Mouse (Mus musculus) cortical plate, adult 2 months (tissue): ENCODE measurements at regions not wholly inside any gene's neighbourhood (a gene's known extent, or its start where the extent isn't known, plus 50 kb on each side); places are given as distances from the start of the nearest gene placed in this dataset.

ENCODE experiments used
- CTCF ChIP-seq: fragments of 200-500 bp; IDR thresholded peaks from 2 replicates; pipeline ENCODE4 v1.5.1; 2011; ENCODE audit warnings: mild to moderate bottlenecking, control low read depth, low read length; ENCODE audit not compliant: insufficient read depth; ENCODE audit errors: extremely low read depth
- POLR2A ChIP-seq: fragments of 200-500 bp; IDR thresholded peaks from 2 replicates; pipeline ENCODE4 v1.6.1; 2011; ENCODE audit warnings: mild to moderate bottlenecking, low read length, control low read depth; ENCODE audit not compliant: insufficient read depth; ENCODE audit errors: extremely low read depth

- TF ChIP-seq CTCF (no peak), POLR2A (no peak)
Observed at GRCm38 (mm10) chr5:133449926-133450325, 649.6 kb upstream of the Castor2 start.
